Mouse (Mus musculus): ENCODE measurements around the gene Lyl1. TPM values are rescaled to one million over a fixed set of nuclear protein-coding genes. Genes with fewer than 3 reads are reported as not detected.

Lyl1 gene
- polyA plus RNA-seq, 1 experiment from 2014 or later = 8.3 TPM

GRCm38 (mm10) chr8:84698288-84698687 is 3.0 kb upstream of the Lyl1 start:
- Histone ChIP-seq H3K4me3 (replicated peaks; ENCODE audit: low read length) (no peak overlapping the region), H3K27me3 (ENCODE audit: control insufficient read depth, insufficient read depth, low read length) (peaks cover 9% of the 10 kb centered on the region), H3K4me2 (ENCODE audit: low read depth, low read length) (no peak overlapping the region), H3K9ac (ENCODE audit: low read length) (no peak overlapping the region), H3K27ac (ENCODE audit: low read length) (no peak overlapping the region; the same call in 1 of the 2 replicates), H3K4me1 (ENCODE audit: control insufficient read depth, insufficient read depth, low read length) (peaks cover 9% of the 10 kb centered on the region; the same call in 1 of the 2 replicates), H3K36me3 (ENCODE audit: control insufficient read depth, insufficient read depth, low read length) (peaks cover 7% of the 10 kb centered on the region), H3K9me3 (replicated peaks; ENCODE audit: control insufficient read depth, low read length) (no peaks in the 10 kb centered on the region)
- no peak for ATAC-seq (ENCODE audit: insufficient read depth, low FRiP score)
- WGBS = 85% methylated on average over 5 of the region's 5 CpGs

GRCm38 (mm10) chr8:84698929-84699401 is 2.3 kb upstream of the Lyl1 start:
- ATAC-seq (ENCODE audit: insufficient read depth, low FRiP score) = no peak
- Histone ChIP-seq H3K4me1 (ENCODE audit: control insufficient read depth, insufficient read depth, low read length) (peaks cover 11% of the 10 kb centered on the region; the same call in 1 of the 2 replicates), H3K9ac (ENCODE audit: low read length) (no peak overlapping the region), H3K36me3 (ENCODE audit: control insufficient read depth, insufficient read depth, low read length) (peaks cover 7% of the 10 kb centered on the region), H3K4me3 (replicated peaks; ENCODE audit: low read length) (no peak overlapping the region), H3K4me2 (ENCODE audit: low read depth, low read length) (no peak overlapping the region), H3K27me3 (ENCODE audit: control insufficient read depth, insufficient read depth, low read length) (peaks cover 14% of the 10 kb centered on the region), H3K27ac (ENCODE audit: low read length) (peak overlapping the region; percentile 38; the same call in 1 of the 2 replicates), H3K9me3 (replicated peaks; ENCODE audit: control insufficient read depth, low read length) (no peaks in the 10 kb centered on the region)
- WGBS = 87% methylated on average over 9 of the region's 9 CpGs

GRCm38 (mm10) chr8:84699861-84700322 is 1.4 kb upstream of the Lyl1 start:
- Histone ChIP-seq H3K27ac (ENCODE audit: low read length) (peak overlapping the region; percentile 38), H3K9me3 (replicated peaks; ENCODE audit: control insufficient read depth, low read length) (no peaks in the 10 kb centered on the region), H3K4me3 (replicated peaks; ENCODE audit: low read length) (no peak overlapping the region), H3K4me1 (ENCODE audit: control insufficient read depth, insufficient read depth, low read length) (peaks cover 19% of the 10 kb centered on the region; the same call in 1 of the 2 replicates), H3K4me2 (ENCODE audit: low read depth, low read length) (no peak overlapping the region), H3K27me3 (ENCODE audit: control insufficient read depth, insufficient read depth, low read length) (peaks cover 20% of the 10 kb centered on the region), H3K9ac (ENCODE audit: low read length) (no peak overlapping the region), H3K36me3 (ENCODE audit: control insufficient read depth, insufficient read depth, low read length) (peaks cover 7% of the 10 kb centered on the region)
- 45% methylated on average over 7 of the region's 7 CpGs for WGBS
- ATAC-seq (ENCODE audit: insufficient read depth, low FRiP score) = 0 out of 2 replicates have a peak, but pooled peaks have one; percentile 17

- Histone ChIP-seq H3K27ac (ENCODE audit: low read length) (peak overlapping the region; percentile 66), H3K4me2 (ENCODE audit: low read depth, low read length) (no peak overlapping the region), H3K9ac (ENCODE audit: low read length) (no peak overlapping the region), H3K4me3 (replicated peaks; ENCODE audit: low read length) (no peak overlapping the region), H3K4me1 (ENCODE audit: control insufficient read depth, insufficient read depth, low read length) (peaks cover 25% of the 10 kb centered on the region), H3K36me3 (ENCODE audit: control insufficient read depth, insufficient read depth, low read length) (peaks cover 7% of the 10 kb centered on the region), H3K27me3 (ENCODE audit: control insufficient read depth, insufficient read depth, low read length) (peaks cover 20% of the 10 kb centered on the region), H3K9me3 (replicated peaks; ENCODE audit: control insufficient read depth, low read length) (no peaks in the 10 kb centered on the region)
- ATAC-seq (ENCODE audit: insufficient read depth, low FRiP score) = no peak
- WGBS = 73% methylated on average over 5 of the region's 5 CpGs
These were observed 731 bp upstream of the Lyl1 start for GRCm38 (mm10) chr8:84700526-84700925.

- peaks cover 5% of the 10 kb centered on the region for H3K36me3 ChIP-seq (ENCODE audit: control insufficient read depth, insufficient read depth, low read length)
- H3K27me3 ChIP-seq (ENCODE audit: control insufficient read depth, insufficient read depth, low read length) = peaks cover 32% of the 10 kb centered on the region
- 75% methylated on average over 9 of the region's 9 CpGs for WGBS
- H3K4me1 ChIP-seq (ENCODE audit: control insufficient read depth, insufficient read depth, low read length) = peaks cover 38% of the 10 kb centered on the region
- peak overlapping the region; percentile 62 for H3K9ac ChIP-seq (ENCODE audit: low read length)
- H3K4me2 ChIP-seq (ENCODE audit: low read depth, low read length) = peak overlapping the region; percentile 38
- no peak for ATAC-seq (ENCODE audit: insufficient read depth, low FRiP score)
- peak overlapping the region; percentile 39 for H3K4me3 ChIP-seq (replicated peaks; ENCODE audit: low read length)
- no peaks in the 10 kb centered on the region for H3K9me3 ChIP-seq (replicated peaks; ENCODE audit: control insufficient read depth, low read length)
- H3K27ac ChIP-seq (ENCODE audit: low read length) = peak overlapping the region; percentile 43; the same call in 1 of the 2 replicates
These were observed 1.3 kb downstream of the Lyl1 start for GRCm38 (mm10) chr8:84702561-84702960.

GRCm38 (mm10) chr8:84702963-84703465 is 1.8 kb downstream of the Lyl1 start:
- ATAC-seq (ENCODE audit: insufficient read depth, low FRiP score) = no peak
- Histone ChIP-seq H3K27ac (ENCODE audit: low read length) (no peak overlapping the region; the same call in 1 of the 2 replicates), H3K9me3 (replicated peaks; ENCODE audit: control insufficient read depth, low read length) (no peaks in the 10 kb centered on the region), H3K4me3 (replicated peaks; ENCODE audit: low read length) (peak overlapping the region; percentile 39), H3K4me1 (ENCODE audit: control insufficient read depth, insufficient read depth, low read length) (peaks cover 43% of the 10 kb centered on the region), H3K36me3 (ENCODE audit: control insufficient read depth, insufficient read depth, low read length) (peaks cover under 1% of the 10 kb centered on the region; the same call in 1 of the 2 replicates), H3K27me3 (ENCODE audit: control insufficient read depth, insufficient read depth, low read length) (peaks cover 36% of the 10 kb centered on the region), H3K9ac (ENCODE audit: low read length) (peak overlapping the region; percentile 52; the same call in 1 of the 2 replicates), H3K4me2 (ENCODE audit: low read depth, low read length) (peak overlapping the region; percentile 38)
- 84% methylated on average over 6 of the region's 6 CpGs for WGBS

GRCm38 (mm10) chr8:84703466-84704249 is 2.4 kb downstream of the Lyl1 start:
- peak overlapping the region; percentile 39 for H3K4me3 ChIP-seq (replicated peaks; ENCODE audit: low read length)
- peaks cover 48% of the 10 kb centered on the region for H3K4me1 ChIP-seq (ENCODE audit: control insufficient read depth, insufficient read depth, low read length)

GRCm38 (mm10) chr8:84704356-84704755 is 3.1 kb downstream of the Lyl1 start:
- Histone ChIP-seq H3K36me3 (ENCODE audit: control insufficient read depth, insufficient read depth, low read length) (no peaks in the 10 kb centered on the region), H3K27ac (ENCODE audit: low read length) (peak overlapping the region; percentile 37), H3K9ac (ENCODE audit: low read length) (peak overlapping the region; percentile 55; the same call in 1 of the 2 replicates), H3K27me3 (ENCODE audit: control insufficient read depth, insufficient read depth, low read length) (peaks cover 40% of the 10 kb centered on the region), H3K9me3 (replicated peaks; ENCODE audit: control insufficient read depth, low read length) (no peaks in the 10 kb centered on the region), H3K4me1 (ENCODE audit: control insufficient read depth, insufficient read depth, low read length) (peaks cover 55% of the 10 kb centered on the region), H3K4me2 (ENCODE audit: low read depth, low read length) (peak overlapping the region; percentile 55), H3K4me3 (replicated peaks; ENCODE audit: low read length) (peak overlapping the region; percentile 39)
- no peak for ATAC-seq (ENCODE audit: insufficient read depth, low FRiP score)
- 16% methylated on average over 16 of the region's 16 CpGs for WGBS

More at GRCm38 (mm10) chr8:84703466-84704249, 2.4 kb downstream of the Lyl1 start:
- Histone ChIP-seq H3K4me2 (ENCODE audit: low read depth, low read length) (peak overlapping the region; percentile 55), H3K9me3 (replicated peaks; ENCODE audit: control insufficient read depth, low read length) (no peaks in the 10 kb centered on the region), H3K27ac (ENCODE audit: low read length) (peak overlapping the region; percentile 37), H3K9ac (ENCODE audit: low read length) (peak overlapping the region; percentile 55), H3K27me3 (ENCODE audit: control insufficient read depth, insufficient read depth, low read length) (peaks cover 40% of the 10 kb centered on the region), H3K36me3 (ENCODE audit: control insufficient read depth, insufficient read depth, low read length) (no peaks in the 10 kb centered on the region)
- ATAC-seq (ENCODE audit: insufficient read depth, low FRiP score) = no peak
- WGBS = 29% methylated on average over 38 of the region's 38 CpGs

Data from stomach, embryonic 16.5 days (tissue).